Mouse (Mus musculus): ENCODE measurements around the gene Furin.

- no peak for TF ChIP-seq GATA1 (IDR thresholded peaks at IDR 0.05; ENCODE audit: borderline replicate concordance, low read length)
- TF ChIP-seq FLI1 (IDR thresholded peaks at IDR 0.05; ENCODE audit: low read length) = no peak
Observed at GRCm38 (mm10) chr7:80405188-80405695, at the start of gene Furin.

Data from megakaryocyte, embryonic 14.5 days (primary cell).